Mouse (Mus musculus): ENCODE measurements at regions not wholly inside any gene's neighbourhood (a gene's known extent, or its start where the extent isn't known, plus 50 kb on each side); places are given as distances from the start of the nearest gene placed in this dataset.

GRCm38 (mm10) chr7:39882113-39882512 is 364.5 kb downstream of the Zfp619 start:
- DNase-seq = no peak

- no peak for DNase-seq
These were observed 376.8 kb downstream of the Zfp619 start for GRCm38 (mm10) chr7:39894208-39894896.

DNA sequence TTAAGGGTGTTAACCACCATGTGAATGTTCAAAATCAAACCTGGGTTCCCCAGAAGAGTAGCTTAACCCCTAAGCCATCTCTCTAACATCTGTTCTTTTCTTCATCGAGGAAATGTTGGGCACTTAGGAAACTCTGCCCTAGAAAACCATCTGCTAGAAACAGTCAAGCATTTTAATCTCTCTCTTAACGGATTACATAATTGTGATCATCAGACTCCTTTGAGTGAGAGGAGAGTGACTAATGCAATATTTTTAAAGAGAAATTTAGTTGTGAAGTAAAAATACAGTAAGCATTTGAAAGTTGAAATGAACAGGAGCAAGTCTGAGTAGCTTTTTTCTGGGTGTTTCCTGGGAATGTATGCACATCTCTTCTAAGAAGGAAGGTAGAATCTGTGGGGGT is 379.4 kb downstream of the Zfp619 start:
- no peak for DNase-seq

DNA sequence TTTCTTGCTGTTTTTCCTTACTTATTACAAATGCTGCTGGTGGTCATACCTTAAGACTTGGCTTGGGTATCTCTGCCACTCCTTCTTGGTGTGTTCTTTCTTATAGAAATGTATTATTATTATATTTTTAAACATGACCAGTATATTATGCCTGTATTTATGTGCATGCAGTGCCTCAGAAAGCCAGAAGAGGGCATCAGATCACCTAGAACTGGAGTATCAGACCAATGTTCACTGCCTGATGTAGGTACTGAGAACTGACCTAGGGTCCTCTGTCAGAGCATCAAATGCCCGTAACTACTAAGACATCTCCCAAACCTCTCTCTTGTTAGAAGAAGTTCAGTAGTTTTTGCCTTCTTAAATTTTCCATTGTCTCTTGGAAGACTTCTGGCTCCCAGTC is 380.7 kb downstream of the Zfp619 start:
- no peak for DNase-seq

- DNase-seq = no peak
These were observed 416.4 kb downstream of the Zfp619 start for GRCm38 (mm10) chr7:39933946-39934345.

GRCm38 (mm10) chr7:39937262-39937661 is 419.7 kb downstream of the Zfp619 start:
- no peak for DNase-seq

- no peak for DNase-seq
These were observed 424.8 kb downstream of the Zfp619 start for GRCm38 (mm10) chr7:39942262-39942900.

DNA sequence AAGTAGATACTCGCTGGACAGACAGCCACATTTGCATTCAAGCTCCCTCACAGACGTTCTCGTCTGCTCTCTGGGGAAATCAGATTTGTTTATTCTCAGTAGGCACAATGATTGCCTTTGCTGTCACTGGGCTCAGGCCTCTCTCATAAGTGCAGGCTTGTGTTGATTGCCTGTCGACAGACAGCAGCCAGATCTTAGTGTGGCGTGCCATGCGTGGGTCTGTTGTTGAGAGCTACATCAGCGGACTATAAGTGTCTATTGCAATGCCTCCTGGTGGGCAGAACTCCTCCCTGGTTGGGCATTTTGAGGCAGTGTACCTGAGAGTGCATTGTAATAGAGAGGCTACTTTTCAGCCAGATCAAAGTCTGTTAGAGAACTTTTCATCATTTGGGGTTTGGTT is 436.5 kb downstream of the Zfp619 start:
- no peak for DNase-seq

DNA sequence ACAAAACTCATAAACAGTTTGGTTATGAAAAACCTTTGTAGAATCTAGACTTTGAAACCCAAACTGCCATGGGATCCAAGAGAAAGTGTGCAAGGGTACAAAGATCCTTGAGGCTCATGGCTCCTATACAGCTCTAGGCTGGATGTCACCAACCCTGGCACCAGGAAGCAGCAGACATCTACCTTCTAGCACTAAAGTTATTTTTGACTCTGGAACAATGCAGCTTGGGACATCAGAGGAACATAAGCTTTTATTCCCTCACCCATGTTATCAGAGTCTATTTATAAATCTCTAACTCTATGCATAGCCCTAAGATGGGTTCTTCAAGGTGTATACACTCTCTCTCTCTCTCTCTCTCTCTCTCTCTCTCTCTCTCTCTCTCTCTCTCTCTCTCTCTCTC is 437.4 kb downstream of the Zfp619 start:
- DNase-seq = no peak

DNA sequence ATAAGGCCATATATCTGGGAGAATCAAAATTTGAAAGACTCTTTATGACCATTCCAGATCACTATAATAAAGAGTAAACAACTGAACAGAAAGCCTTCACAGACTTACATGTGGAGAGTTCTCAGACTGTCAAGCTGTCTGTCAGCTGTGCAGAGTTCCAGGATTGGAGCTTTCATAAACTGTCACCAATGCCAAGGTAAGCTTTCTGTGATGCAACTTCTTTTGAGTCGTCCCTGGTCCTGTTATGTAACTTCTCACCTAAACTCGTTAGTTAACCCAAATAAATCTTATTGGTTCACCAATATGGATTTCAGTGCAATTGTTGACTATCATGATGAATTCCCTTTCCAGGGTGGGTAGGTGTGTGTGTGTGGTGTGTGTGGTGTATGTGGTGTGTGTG is 460.6 kb downstream of the Zfp619 start:
- DNase-seq = no peak

DNA sequence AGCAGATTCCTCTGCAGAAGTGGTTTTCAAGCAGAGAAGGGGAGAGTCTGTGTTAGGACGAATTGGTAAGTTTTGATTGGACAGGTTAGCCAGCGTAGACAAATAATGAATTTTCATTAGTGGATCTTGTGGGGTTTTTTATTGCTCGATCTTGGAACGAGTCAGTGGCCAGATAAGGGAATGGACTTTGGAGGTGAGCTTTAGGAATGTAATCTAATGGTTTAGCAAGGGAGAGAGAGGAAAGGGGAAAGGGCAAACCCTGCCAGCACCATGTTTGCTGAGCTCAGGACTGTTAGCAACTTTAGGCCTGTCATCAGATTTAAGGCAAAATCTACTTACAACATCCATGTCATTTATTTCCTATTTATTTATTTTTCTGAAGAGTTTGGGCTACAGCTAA is 464.1 kb downstream of the Zfp619 start:
- no peak for DNase-seq
